Mouse (Mus musculus) ES-E14 (cell line): ENCODE results near the gene Ubxn2a. TPM values are rescaled to one million over a fixed set of nuclear protein-coding genes. Genes with fewer than 3 reads are reported as not detected.
A peak's percentile ranks its signal among the peaks of the same experiment; 100 is the strongest.

Experiments
- DNase-seq: peaks from one replicate; pipeline ENCODE4 v3.0.0-alpha.2; 2013; ENCODE audit warnings: low read depth, low spot score
- H3K27ac ChIP-seq: 2 replicates; pipeline ENCODE4 v1.5.1; 2012; ENCODE audit warnings: low read depth, mild to moderate bottlenecking, low read length, moderate library complexity, mixed read lengths; ENCODE audit not compliant: poor library complexity, insufficient read depth, severe bottlenecking
- H3K36me3 ChIP-seq: 2 replicates; pipeline ENCODE4 v1.6.1; 2012; ENCODE audit warnings: mild to moderate bottlenecking, low read length, moderate library complexity, mixed read lengths; ENCODE audit not compliant: control insufficient read depth, poor library complexity, insufficient read depth, severe bottlenecking
- H3K4me1 ChIP-seq, 2 experiments: fragments of 150-350 bp in 1 of 2; sonication (generic) in 1 of 2; 2 replicates each; pipeline ENCODE4 v1.6.1; 2012; ENCODE audit warnings: low read length in 2 of 2, mild to moderate bottlenecking in 1 of 2, mixed read lengths in 1 of 2; ENCODE audit not compliant: control insufficient read depth in 2 of 2, insufficient read depth in 2 of 2, poor library complexity in 1 of 2
- H3K4me3 ChIP-seq, 2 experiments: fragments of 150-350 bp in 1 of 2; sonication (generic) in 1 of 2; 2 replicates each; pipeline ENCODE4 v1.5.1; 2012; ENCODE audit warnings: low read length in 2 of 2, low read depth in 1 of 2, mild to moderate bottlenecking in 1 of 2, mixed read lengths in 1 of 2; ENCODE audit not compliant: insufficient read depth in 1 of 2, poor library complexity in 1 of 2, severe bottlenecking in 1 of 2
- H3K9ac ChIP-seq: 2 replicates; pipeline ENCODE4 v1.6.1; 2012; ENCODE audit warnings: low read depth, mild to moderate bottlenecking, low read length, mixed read lengths; ENCODE audit not compliant: poor library complexity, insufficient read depth, severe bottlenecking
- H3K9me3 ChIP-seq: fragments of 150-350 bp; sonication (generic); 2 replicates; pipeline ENCODE4 v1.6.1; 2012; ENCODE audit warnings: low read depth, mild to moderate bottlenecking, low read length; ENCODE audit not compliant: control insufficient read depth, insufficient read depth
- CHD2 ChIP-seq: IDR thresholded peaks from 2 replicates; pipeline ENCODE4 v1.6.1; 2014; ENCODE audit warnings: mild to moderate bottlenecking, low read depth, low read length, inconsistent platforms
- HCFC1 ChIP-seq: IDR thresholded peaks from 2 replicates; pipeline ENCODE4 v1.6.1; 2012; ENCODE audit warnings: low read length, inconsistent platforms, borderline replicate concordance; ENCODE audit not compliant: insufficient read depth
- MAFK ChIP-seq: IDR thresholded peaks from 2 replicates; pipeline ENCODE4 v1.6.1; 2014; ENCODE audit warnings: mild to moderate bottlenecking, low read depth, low read length, inconsistent platforms; ENCODE audit not compliant: insufficient read depth
- ZC3H11A ChIP-seq: IDR thresholded peaks from 2 replicates; pipeline ENCODE4 v1.6.1; 2012; ENCODE audit warnings: low read depth, mild to moderate bottlenecking, inconsistent platforms, low read length, borderline replicate concordance
- ZNF384 ChIP-seq: IDR thresholded peaks from 2 replicates; pipeline ENCODE4 v1.6.1; 2012; ENCODE audit warnings: low read depth, low read length, inconsistent platforms
- in situ Hi-C, 2 experiments: fragments of 600-800 bp; cut with MboI; formaldehyde crosslinking; loops; one replicate each; pipeline ENCODE4 v1.15.1; 2025; ENCODE audit warnings: low sequenced_read_pairs in 2 of 2, inconsistent platforms in 1 of 2; ENCODE audit not compliant: unreplicated experiment in 2 of 2
- total RNA-seq: library from RNA; depleted of rRNA; stranded (reverse); fragments of 300-350 nt; gene quantifications from 2 replicates; pipeline ENCODE4 v1.2.3, GENCODE M21; 2012

Gene Ubxn2a
- total RNA-seq, 1 experiment, result 93.7 TPM

DNA sequence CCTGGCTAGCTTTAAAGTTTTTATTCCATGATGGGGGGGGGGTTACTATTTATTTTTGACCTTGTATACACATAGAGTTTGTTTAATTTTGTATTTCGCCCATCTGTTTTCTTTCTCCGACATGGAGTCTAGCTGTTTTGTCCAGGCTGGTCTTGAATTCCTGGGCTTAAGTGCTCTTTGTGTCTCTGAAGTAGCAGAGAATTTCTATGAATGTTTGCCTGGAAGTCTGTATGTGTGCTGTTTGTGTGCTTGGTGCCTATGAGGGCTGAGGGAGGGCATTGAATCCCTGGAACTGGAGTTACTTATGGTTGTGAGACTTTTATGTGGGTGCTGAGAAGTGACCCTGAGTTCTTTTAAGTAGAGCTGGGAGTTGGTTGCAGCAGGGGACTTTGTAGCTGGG is 20.7 kb upstream of the Ubxn2a start:
- Histone ChIP-seq H3K4me1 (no peaks in the 10 kb centered on the region), H3K9me3 (no peaks in the 10 kb centered on the region), H3K36me3 (no peaks in the 10 kb centered on the region), H3K9ac (no peak overlapping the region), H3K4me3 (no peak overlapping the region), H3K27ac (no peak overlapping the region)
- in situ Hi-C loops, result no loop called here
- no peak for DNase-seq
- TF ChIP-seq HCFC1 (no peak), MAFK (no peak), ZNF384 (no peak), ZC3H11A (no peak), CHD2 (no peak)

DNA sequence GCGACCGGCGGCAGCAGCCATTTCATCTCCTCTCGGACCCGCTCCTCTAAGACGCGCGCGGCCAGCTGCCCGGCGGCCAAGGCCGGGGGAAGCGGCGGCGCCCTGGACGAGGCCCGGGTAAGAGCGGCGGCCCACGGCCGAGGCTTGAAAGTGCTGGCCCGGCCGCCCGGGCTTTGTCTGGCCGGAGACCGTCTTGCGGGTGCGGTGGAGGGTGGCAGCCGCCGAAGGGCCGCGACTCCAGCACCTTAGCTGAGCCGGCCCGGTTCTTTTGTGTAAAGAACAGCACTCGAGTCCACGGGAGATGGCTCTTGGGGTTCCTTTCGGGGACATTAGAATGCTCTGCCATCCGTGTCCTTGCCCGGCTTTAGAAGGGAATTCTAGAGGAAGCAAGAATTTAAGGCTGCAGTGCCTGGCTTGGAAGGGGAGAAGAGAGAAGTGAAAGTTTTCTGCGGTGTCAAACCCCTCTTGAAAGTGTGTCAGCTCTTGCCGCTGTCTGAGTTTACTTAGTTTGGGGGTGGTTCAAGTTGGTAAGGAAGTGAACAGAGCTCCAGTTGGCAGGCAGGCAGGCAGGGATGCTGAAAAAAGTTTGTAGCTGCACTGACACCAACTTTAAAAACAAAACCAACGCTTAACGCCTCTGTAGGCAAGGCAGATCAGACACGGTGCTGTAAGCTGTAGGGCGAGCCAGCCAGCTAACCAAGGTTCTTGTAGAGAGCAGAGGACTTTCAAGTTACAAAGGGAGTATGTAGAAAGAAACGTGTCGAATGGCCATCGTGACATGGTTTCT is 10.5 kb upstream of the Ubxn2a start:
- H3K9ac ChIP-seq, result peak overlapping the region; percentile 94
- no peaks in the 10 kb centered on the region for H3K9me3 ChIP-seq
- peak overlapping the region; percentile 9; the same call in 1 of the 2 replicates for H3K27ac ChIP-seq
- in situ Hi-C loops, result no loop called here
- H3K4me3 ChIP-seq, result peak overlapping the region; percentile 91 to 96
- no peaks in the 10 kb centered on the region for H3K36me3 ChIP-seq
- peaks cover 3 to 4% of the 10 kb centered on the region in 2 experiments; a peak in 3 of 4 replicates for H3K4me1 ChIP-seq
- TF ChIP-seq ZNF384 (no peak), CHD2 (no peak), MAFK (no peak), HCFC1 (no peak), ZC3H11A (no peak)
- no peak for DNase-seq

DNA sequence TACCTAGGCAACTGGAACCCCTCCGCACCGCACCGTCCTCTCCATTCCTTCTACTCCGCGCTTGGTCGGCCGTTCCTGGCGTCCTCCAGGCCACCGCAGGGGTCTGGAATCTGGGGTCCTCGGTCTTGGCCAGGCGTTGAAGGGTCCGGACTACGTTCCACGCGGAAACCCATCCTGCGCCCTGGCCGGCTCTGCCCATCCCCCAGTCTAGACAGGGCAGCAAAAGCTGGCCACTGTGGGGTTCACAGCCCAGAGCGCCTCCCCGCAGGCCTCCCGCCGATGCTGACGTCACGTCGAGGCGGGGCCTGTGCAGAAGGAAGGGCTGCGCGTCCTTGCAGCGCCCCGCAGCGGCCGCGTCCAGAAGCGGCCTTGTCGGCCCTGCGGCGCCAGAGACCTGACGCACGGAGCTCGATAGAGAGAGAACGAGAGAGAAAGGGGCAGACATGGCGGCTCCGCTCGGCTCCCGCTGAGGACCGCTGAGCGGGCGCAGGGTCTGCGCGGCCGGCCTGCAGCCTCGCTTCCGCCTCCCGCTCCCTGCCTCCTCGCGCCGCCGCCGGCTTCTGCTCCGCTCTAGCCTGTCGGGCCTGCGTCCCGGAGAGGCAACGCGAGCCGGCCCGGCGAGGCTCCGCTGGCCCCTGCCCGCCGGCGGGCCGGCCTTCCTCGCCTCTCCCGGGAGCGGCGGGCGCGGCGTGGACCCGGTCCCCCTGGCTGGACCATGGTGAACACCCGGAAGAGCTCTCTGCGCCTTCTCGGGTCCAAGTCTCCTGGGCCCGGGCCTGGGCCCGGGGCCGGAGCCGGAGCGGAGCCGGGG is 9.7 kb upstream of the Ubxn2a start, which contains the start of gene Atad2b:
Gene Atad2b (plus strand): TSS at position 360 of the 811 bp plus-strand sequence.
- peak; percentile 83 for DNase-seq
- Histone ChIP-seq H3K27ac (peak within 1 kb of the TSS; percentile 76), H3K9me3 (no peaks in the 10 kb centered on the region), H3K36me3 (no peaks in the 10 kb centered on the region), H3K4me3 (peak within 1 kb of the TSS; percentile 91 to 96), H3K4me1 (peaks cover 4% of the 10 kb centered on the region in 2 experiments; a peak in 3 of 4 replicates), H3K9ac (peak within 1 kb of the TSS; percentile 94)
- in situ Hi-C loops, result no loop called here
- 0 out of 2 replicates have a peak, but pooled peaks have one; percentile 64 for TF ChIP-seq HCFC1
- no peak for TF ChIP-seq ZNF384
- TF ChIP-seq MAFK, result no peak
- TF ChIP-seq ZC3H11A, result no peak

GRCm38 (mm10) chr12:4914944-4915343 is 7.4 kb upstream of the Ubxn2a start:
- Histone ChIP-seq H3K27ac (peak overlapping the region; percentile 53; the same call in 1 of the 2 replicates), H3K36me3 (no peaks in the 10 kb centered on the region), H3K9ac (no peak overlapping the region), H3K9me3 (no peaks in the 10 kb centered on the region), H3K4me3 (no peak overlapping the region), H3K4me1 (peaks cover 4 to 8% of the 10 kb centered on the region in 2 experiments; a peak in 3 of 4 replicates)
- in situ Hi-C loops, result no loop called here
- DNase-seq, result no peak
- no peak for TF ChIP-seq HCFC1
- TF ChIP-seq MAFK, result no peak
- no peak for TF ChIP-seq ZC3H11A
- no peak for TF ChIP-seq ZNF384
- TF ChIP-seq CHD2, result no peak
